Mouse (Mus musculus): ENCODE results near the gene Itih5.

- no peak for TF ChIP-seq POLR2A (IDR thresholded peaks at IDR 0.05; ENCODE audit: insufficient read depth, low read depth, low read length)
- TF ChIP-seq CTCF (IDR thresholded peaks at IDR 0.05): no peak
- no peak for TF ChIP-seq EP300 (IDR thresholded peaks at IDR 0.05; ENCODE audit: insufficient read depth, low read depth, low read length)
These were observed 22.1 kb upstream of the Itih5 start, which contains the start of gene Itih2 for GRCm38 (mm10) chr2:10131296-10131695.
